Mouse (Mus musculus): ENCODE data around the gene Fbxo34. TPM values are rescaled to one million over a fixed set of nuclear protein-coding genes. Genes with fewer than 3 reads are reported as not detected.

The Fbxo34 gene
- polyA plus RNA-seq, 1 experiment: 38.7 TPM

GRCm38 (mm10) chr14:47419034-47419625 is 31.1 kb upstream of the Fbxo34 start:
- peak overlapping the region; percentile 66 for H3K27ac ChIP-seq (ENCODE audit: insufficient read depth, low read length)
- H3K4me1 ChIP-seq (ENCODE audit: control insufficient read depth, insufficient read depth, low read length): peaks cover 6% of the 10 kb centered on the region
- no peaks in the 10 kb centered on the region for H3K27me3 ChIP-seq (ENCODE audit: control insufficient read depth, insufficient read depth, low read length, poor library complexity, severe bottlenecking)
- H3K36me3 ChIP-seq (ENCODE audit: control insufficient read depth, insufficient read depth, low read length, poor library complexity, severe bottlenecking): peaks cover 23% of the 10 kb centered on the region
- TF ChIP-seq POLR2A (IDR thresholded peaks at IDR 0.05; ENCODE audit: insufficient read depth, low read length): no peak
- TF ChIP-seq EP300 (IDR thresholded peaks at IDR 0.05; ENCODE audit: insufficient read depth, low read depth, low read length): no peak
- no peak for TF ChIP-seq CTCF (IDR thresholded peaks at IDR 0.05; ENCODE audit: low read depth, low read length)
- peak overlapping the region; percentile 66 for H3K9ac ChIP-seq (ENCODE audit: low read depth, poor library complexity, severe bottlenecking)
- H3K9me3 ChIP-seq (replicated peaks; ENCODE audit: control insufficient read depth, insufficient read depth, low read length, poor library complexity, severe bottlenecking): no peaks in the 10 kb centered on the region
- peak overlapping the region; percentile 31; the same call in 1 of the 2 replicates for H3K4me3 ChIP-seq (ENCODE audit: low read depth, low read length)

GRCm38 (mm10) chr14:47419723-47420276 is 30.4 kb upstream of the Fbxo34 start:
- peaks cover 16% of the 10 kb centered on the region for H3K36me3 ChIP-seq (ENCODE audit: control insufficient read depth, insufficient read depth, low read length, poor library complexity, severe bottlenecking)
- no peaks in the 10 kb centered on the region for H3K9me3 ChIP-seq (replicated peaks; ENCODE audit: control insufficient read depth, insufficient read depth, low read length, poor library complexity, severe bottlenecking)
- peaks cover 6% of the 10 kb centered on the region for H3K4me1 ChIP-seq (ENCODE audit: control insufficient read depth, insufficient read depth, low read length)
- peak overlapping the region; percentile 31 for H3K4me3 ChIP-seq (ENCODE audit: low read depth, low read length)
- H3K9ac ChIP-seq (ENCODE audit: low read depth, poor library complexity, severe bottlenecking): peak overlapping the region; percentile 66
- TF ChIP-seq EP300 (IDR thresholded peaks at IDR 0.05; ENCODE audit: insufficient read depth, low read depth, low read length) (no peak), CTCF (IDR thresholded peaks at IDR 0.05; ENCODE audit: low read depth, low read length) (peak; percentile 53)
- H3K27me3 ChIP-seq (ENCODE audit: control insufficient read depth, insufficient read depth, low read length, poor library complexity, severe bottlenecking): no peaks in the 10 kb centered on the region
- peak overlapping the region; percentile 66 for H3K27ac ChIP-seq (ENCODE audit: insufficient read depth, low read length)

- no peak overlapping the region for H3K4me3 ChIP-seq (ENCODE audit: low read depth, low read length)
These were observed 28.6 kb upstream of the Fbxo34 start for GRCm38 (mm10) chr14:47421606-47422005.

GRCm38 (mm10) chr14:47422466-47422865 is 27.8 kb upstream of the Fbxo34 start:
- H3K27me3 ChIP-seq (ENCODE audit: control insufficient read depth, insufficient read depth, low read length, poor library complexity, severe bottlenecking): no peaks in the 10 kb centered on the region
- peak overlapping the region; percentile 92 for H3K27ac ChIP-seq (ENCODE audit: insufficient read depth, low read length)
- TF ChIP-seq POLR2A (IDR thresholded peaks at IDR 0.05; ENCODE audit: insufficient read depth, low read length): peak; percentile 78
- no peak for TF ChIP-seq EP300 (IDR thresholded peaks at IDR 0.05; ENCODE audit: insufficient read depth, low read depth, low read length)
- TF ChIP-seq CTCF (IDR thresholded peaks at IDR 0.05; ENCODE audit: low read depth, low read length): no peak
- peak overlapping the region; percentile 39 for H3K4me3 ChIP-seq (ENCODE audit: low read depth, low read length)
- no peaks in the 10 kb centered on the region for H3K9me3 ChIP-seq (replicated peaks; ENCODE audit: control insufficient read depth, insufficient read depth, low read length, poor library complexity, severe bottlenecking)
- no peaks in the 10 kb centered on the region for H3K36me3 ChIP-seq (ENCODE audit: control insufficient read depth, insufficient read depth, low read length, poor library complexity, severe bottlenecking)
- H3K9ac ChIP-seq (ENCODE audit: low read depth, poor library complexity, severe bottlenecking): peak overlapping the region; percentile 63
- peaks cover 6% of the 10 kb centered on the region for H3K4me1 ChIP-seq (ENCODE audit: control insufficient read depth, insufficient read depth, low read length)

More at GRCm38 (mm10) chr14:47421606-47422005, 28.6 kb upstream of the Fbxo34 start:
- Histone ChIP-seq H3K9me3 (replicated peaks; ENCODE audit: control insufficient read depth, insufficient read depth, low read length, poor library complexity, severe bottlenecking) (no peaks in the 10 kb centered on the region), H3K27me3 (ENCODE audit: control insufficient read depth, insufficient read depth, low read length, poor library complexity, severe bottlenecking) (no peaks in the 10 kb centered on the region), H3K9ac (ENCODE audit: low read depth, poor library complexity, severe bottlenecking) (no peak overlapping the region), H3K27ac (ENCODE audit: insufficient read depth, low read length) (no peak overlapping the region), H3K4me1 (ENCODE audit: control insufficient read depth, insufficient read depth, low read length) (peaks cover 6% of the 10 kb centered on the region), H3K36me3 (ENCODE audit: control insufficient read depth, insufficient read depth, low read length, poor library complexity, severe bottlenecking) (no peaks in the 10 kb centered on the region)
- TF ChIP-seq POLR2A (IDR thresholded peaks at IDR 0.05; ENCODE audit: insufficient read depth, low read length) (no peak), CTCF (IDR thresholded peaks at IDR 0.05; ENCODE audit: low read depth, low read length) (no peak), EP300 (IDR thresholded peaks at IDR 0.05; ENCODE audit: insufficient read depth, low read depth, low read length) (no peak)

- peaks cover 3% of the 10 kb centered on the region; the same call in 1 of the 2 replicates for H3K9me3 ChIP-seq (replicated peaks; ENCODE audit: control insufficient read depth, insufficient read depth, low read length, poor library complexity, severe bottlenecking)
- no peaks in the 10 kb centered on the region for H3K36me3 ChIP-seq (ENCODE audit: control insufficient read depth, insufficient read depth, low read length, poor library complexity, severe bottlenecking)
- H3K27me3 ChIP-seq (ENCODE audit: control insufficient read depth, insufficient read depth, low read length, poor library complexity, severe bottlenecking): no peaks in the 10 kb centered on the region
- no peak overlapping the region for H3K27ac ChIP-seq (ENCODE audit: insufficient read depth, low read length)
- H3K4me3 ChIP-seq (ENCODE audit: low read depth, low read length): no peak overlapping the region
- no peaks in the 10 kb centered on the region for H3K4me1 ChIP-seq (ENCODE audit: control insufficient read depth, insufficient read depth, low read length)
- no peak overlapping the region for H3K9ac ChIP-seq (ENCODE audit: low read depth, poor library complexity, severe bottlenecking)
- TF ChIP-seq POLR2A (IDR thresholded peaks at IDR 0.05; ENCODE audit: insufficient read depth, low read length) (no peak), CTCF (IDR thresholded peaks at IDR 0.05; ENCODE audit: low read depth, low read length) (peak; percentile 15)
These were observed 17.2 kb upstream of the Fbxo34 start for GRCm38 (mm10) chr14:47432987-47433386.

GRCm38 (mm10) chr14:47438947-47439346 is 11.3 kb upstream of the Fbxo34 start:
- TF ChIP-seq EP300 (IDR thresholded peaks at IDR 0.05; ENCODE audit: insufficient read depth, low read depth, low read length): no peak
- TF ChIP-seq POLR2A (IDR thresholded peaks at IDR 0.05; ENCODE audit: insufficient read depth, low read length): no peak
- no peak for TF ChIP-seq CTCF (IDR thresholded peaks at IDR 0.05; ENCODE audit: low read depth, low read length)
- H3K27ac ChIP-seq (ENCODE audit: insufficient read depth, low read length): no peak overlapping the region
- no peaks in the 10 kb centered on the region for H3K36me3 ChIP-seq (ENCODE audit: control insufficient read depth, insufficient read depth, low read length, poor library complexity, severe bottlenecking)
- H3K4me1 ChIP-seq (ENCODE audit: control insufficient read depth, insufficient read depth, low read length): no peaks in the 10 kb centered on the region
- no peaks in the 10 kb centered on the region for H3K27me3 ChIP-seq (ENCODE audit: control insufficient read depth, insufficient read depth, low read length, poor library complexity, severe bottlenecking)
- no peak overlapping the region for H3K4me3 ChIP-seq (ENCODE audit: low read depth, low read length)
- peaks cover 3% of the 10 kb centered on the region; the same call in 1 of the 2 replicates for H3K9me3 ChIP-seq (replicated peaks; ENCODE audit: control insufficient read depth, insufficient read depth, low read length, poor library complexity, severe bottlenecking)
- H3K9ac ChIP-seq (ENCODE audit: low read depth, poor library complexity, severe bottlenecking): no peak overlapping the region
